Mouse (Mus musculus) layer of hippocampus, adult 8-10 months (tissue): Measurements from ENCODE around the gene Olfr124. TPM values are rescaled to one million over a fixed set of nuclear protein-coding genes. Genes with fewer than 3 reads are reported as not detected.

Source experiments
- DNase-seq, 2 experiments: peaks; one replicate each; pipeline ENCODE4 v3.0.0; 2022; ENCODE audit warnings: low spot score in 2 of 2
- total RNA-seq, 4 experiments: library from RNA; stranded (reverse); gene quantifications; 2 replicates each; pipeline ENCODE4 v1.2.4; 2022

The Olfr124 gene
- total RNA-seq, result not detected

DNA sequence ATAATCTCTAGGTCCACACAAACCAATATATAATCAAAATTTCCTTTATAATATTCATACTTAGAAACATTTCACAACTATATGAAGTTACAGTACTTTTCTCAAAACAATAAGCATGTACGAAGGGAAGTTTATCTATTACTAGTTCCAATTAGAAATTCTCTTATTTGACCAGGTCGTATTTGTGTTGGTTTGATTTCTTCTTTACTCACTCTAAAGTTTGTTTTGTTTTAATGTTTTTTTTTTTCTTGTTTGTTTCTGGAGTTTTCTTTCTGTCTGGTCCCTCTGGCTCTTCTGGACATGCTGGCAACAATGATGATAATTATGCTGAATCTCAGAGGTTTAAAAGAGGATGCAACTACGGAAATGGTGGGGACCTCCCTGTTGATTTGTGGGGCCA, at the start of gene Olfr124:
Olfr124 (plus strand) TSS at position 301 of the 400 bp plus-strand sequence.
- no peak for DNase-seq

DNA sequence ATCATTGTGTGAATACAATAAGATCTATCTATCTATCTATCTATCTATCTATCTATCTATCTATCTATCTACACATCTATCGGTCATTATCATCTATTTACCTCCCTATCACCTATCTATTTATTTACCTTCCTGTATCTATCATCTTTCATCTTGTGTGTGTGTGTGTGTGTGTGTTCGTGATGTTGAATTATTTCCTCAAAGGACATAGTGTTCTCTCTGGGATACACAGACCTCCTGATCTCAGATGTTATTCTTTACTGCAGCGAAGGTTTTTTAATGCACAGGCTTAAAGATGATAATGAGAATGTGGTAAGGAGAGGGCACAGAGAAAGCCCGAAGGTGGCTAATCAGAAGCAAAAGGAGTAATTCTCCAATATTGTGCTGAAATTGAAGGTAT, 31.4 kb upstream of the Olfr124 start, which contains the start of gene Olfr122:
Olfr122 (plus strand) TSS at position 301 of the 400 bp plus-strand sequence.
- DNase-seq, result no peak

DNA sequence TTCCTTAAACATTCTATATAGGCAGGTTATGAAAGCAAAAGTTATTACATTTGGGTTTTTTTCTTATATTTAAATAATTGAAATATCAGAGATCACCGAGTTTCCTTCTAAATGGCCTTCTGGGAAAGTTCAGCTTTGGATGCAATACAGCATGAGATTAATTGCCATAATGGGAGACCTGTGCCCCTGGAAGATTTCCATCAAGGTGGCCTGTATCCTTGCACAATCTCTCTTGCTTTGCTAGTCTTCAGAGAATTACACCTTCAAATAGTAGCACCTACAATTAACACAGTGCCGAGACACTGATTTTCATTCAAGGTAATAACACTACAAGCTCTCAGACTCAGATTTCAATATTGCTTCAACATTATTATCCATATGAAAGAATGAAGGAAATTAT, 6.5 kb upstream of the Olfr124 start, which contains the start of gene Olfr123:
Olfr123 (plus strand) TSS at position 301 of the 400 bp plus-strand sequence.
- no peak for DNase-seq

DNA sequence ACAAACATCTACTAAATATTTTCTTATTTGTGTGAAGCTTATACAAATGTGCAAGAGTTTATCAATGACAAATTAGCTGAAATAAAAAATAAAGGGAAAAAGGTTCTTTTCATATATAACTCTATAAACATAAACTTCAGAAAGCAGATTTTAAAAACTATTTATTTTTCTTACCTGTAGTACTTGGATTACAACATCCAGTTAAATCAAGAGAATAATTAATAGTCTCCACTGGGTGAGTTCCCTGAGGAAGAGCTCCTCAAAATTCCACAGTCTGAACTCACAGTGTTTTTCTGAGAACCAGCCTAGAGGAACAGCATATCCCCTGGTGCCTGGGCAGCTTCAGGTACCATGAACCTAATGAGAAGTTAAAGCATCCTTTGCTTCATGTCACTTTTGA, 33.0 kb downstream of the Olfr124 start, which contains the start of gene Olfr125:
Olfr125 (plus strand) TSS at position 301 of the 400 bp plus-strand sequence.
- no peak for DNase-seq

DNA sequence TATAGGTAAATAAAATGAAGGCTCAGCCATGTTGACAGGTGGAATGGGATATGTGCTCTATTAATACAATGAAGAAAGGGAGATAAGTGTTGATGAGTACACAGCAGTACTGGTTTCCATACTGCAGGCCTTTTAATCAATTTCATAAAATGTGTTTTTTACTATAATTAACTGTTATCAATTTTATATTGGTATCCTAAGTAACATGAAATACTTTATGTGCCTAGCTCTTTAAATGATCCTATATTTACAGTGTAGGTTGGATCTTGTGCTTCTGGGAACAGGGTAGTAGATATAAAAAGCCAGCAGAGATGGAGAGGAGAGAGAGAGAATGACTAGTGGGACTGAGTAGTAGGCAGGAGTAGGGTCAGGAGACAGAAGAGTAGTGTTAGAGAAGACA, 47.5 kb downstream of the Olfr124 start, which contains the start of gene Olfr126:
Olfr126 (plus strand) TSS at position 301 of the 400 bp plus-strand sequence.
- no peak for DNase-seq

Other genes with a start within 250 kb of the Olfr124 start
- not detected for gene Olfr112, start 230.4 kb upstream of the Olfr124 start, total RNA-seq
- gene Olfr113, start 222.2 kb upstream of the Olfr124 start, total RNA-seq, result not detected
- gene Olfr114, start 207.1 kb upstream of the Olfr124 start, total RNA-seq, result not detected
- not detected for gene Olfr115, start 172.8 kb upstream of the Olfr124 start, total RNA-seq
- not detected for gene Olfr116, start 172.7 kb upstream of the Olfr124 start, total RNA-seq
- not detected for gene Olfr117, start 136.1 kb upstream of the Olfr124 start, total RNA-seq
- gene Olfr118, start 132.9 kb upstream of the Olfr124 start, total RNA-seq, result not detected
- gene Olfr119, start 103.3 kb upstream of the Olfr124 start, total RNA-seq, result not detected
- gene Olfr120, start 78.1 kb upstream of the Olfr124 start, total RNA-seq, result not detected
- gene Olfr121, start 51.0 kb upstream of the Olfr124 start, total RNA-seq, result not detected
- gene Olfr122, start 31.3 kb upstream of the Olfr124 start, total RNA-seq, result not detected
- gene Olfr123, start 6.4 kb upstream of the Olfr124 start, total RNA-seq, result not detected
- gene Olfr125, start 33.1 kb downstream of the Olfr124 start, total RNA-seq, result not detected
- not detected for gene Olfr126, start 47.6 kb downstream of the Olfr124 start, total RNA-seq
- not detected for gene Olfr127, start 100.5 kb downstream of the Olfr124 start, total RNA-seq
- not detected for gene Olfr128, start 120.7 kb downstream of the Olfr124 start, total RNA-seq
- not detected for gene Olfr761, start 153.2 kb downstream of the Olfr124 start, total RNA-seq